Mouse (Mus musculus): ENCODE results near the gene Map3k1. TPM values are rescaled to one million over a fixed set of nuclear protein-coding genes. Genes with fewer than 3 reads are reported as not detected.

The Map3k1 gene
- total and polyA plus RNA-seq, 3 experiments: 10.7 to 48.7 (median 13.4) TPM

DNA sequence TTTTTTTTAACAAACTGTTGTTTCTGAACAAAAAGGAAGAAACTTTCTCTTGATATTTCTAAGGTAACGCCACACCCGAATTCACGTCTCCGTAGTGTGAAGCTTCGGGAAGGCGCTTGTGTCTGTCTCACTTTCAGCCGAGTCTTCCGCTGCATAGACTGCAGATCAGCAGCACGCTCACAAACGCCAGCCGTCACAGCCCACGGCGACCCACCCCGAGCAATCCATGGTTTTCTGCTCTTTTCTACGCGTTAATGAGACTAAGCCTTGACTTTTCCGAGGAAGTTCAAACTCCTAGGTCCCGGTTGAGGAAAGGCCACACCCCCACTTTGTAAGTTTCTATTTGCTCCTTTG is 84.0 kb downstream of the Map3k1 start:
- peak overlapping the region; percentile 11 for H3K9ac ChIP-seq (ENCODE audit: insufficient read depth, low read depth)
- H3K4me2 ChIP-seq (ENCODE audit: insufficient read depth, low read depth, poor library complexity, severe bottlenecking): peak overlapping the region; percentile 21
- in situ Hi-C loops (cut with MboI; ENCODE audit: low pct_ligation_motif_present, low pct_unique_long_range_greater_than_20kb, low sequenced_read_pairs): no loop called here
- peaks cover 4 to 6% of the 10 kb centered on the region in 2 experiments; a peak in 3 of 4 replicates for H3K4me1 ChIP-seq (ENCODE audit: control insufficient read depth in 1 of 2, insufficient read depth in 2 of 2)
- no peaks in the 10 kb centered on the region for H3K79me2 ChIP-seq (replicated peaks; ENCODE audit: control insufficient read depth, extremely low read depth, insufficient read depth, poor library complexity, severe bottlenecking)
- TF ChIP-seq USF2 (conservative IDR thresholded peaks at IDR 0.05; ENCODE audit: low read depth, low read length): no peak
- H3K27me3 ChIP-seq (replicated peaks): no peaks in the 10 kb centered on the region
- peaks cover 12% of the 10 kb centered on the region for H3K9me3 ChIP-seq (replicated peaks; ENCODE audit: low read length)
- dilution Hi-C loops (cut with MboI; ENCODE audit: extremely low pct_ligation_motif_present, extremely low pct_unique_long_range_greater_than_20kb, low sequenced_read_pairs): no loop called here
- no peak for DNase-seq (ENCODE audit: extremely low read depth)
- H3K27ac ChIP-seq (ENCODE audit: insufficient read depth, low read depth): no peak overlapping the region
- H3K4me3 ChIP-seq (replicated peaks in 1 of 3; ENCODE audit: low read depth in 2 of 3, low read length in 2 of 3, poor library complexity in 1 of 3): peak overlapping the region; percentile 64 to 72 (median 69)
- H3K36me3 ChIP-seq (replicated peaks in 1 of 2; ENCODE audit: control insufficient read depth in 1 of 2, insufficient read depth in 1 of 2, low read length in 1 of 2): peaks cover 0 to 2% of the 10 kb centered on the region in 2 experiments

DNA sequence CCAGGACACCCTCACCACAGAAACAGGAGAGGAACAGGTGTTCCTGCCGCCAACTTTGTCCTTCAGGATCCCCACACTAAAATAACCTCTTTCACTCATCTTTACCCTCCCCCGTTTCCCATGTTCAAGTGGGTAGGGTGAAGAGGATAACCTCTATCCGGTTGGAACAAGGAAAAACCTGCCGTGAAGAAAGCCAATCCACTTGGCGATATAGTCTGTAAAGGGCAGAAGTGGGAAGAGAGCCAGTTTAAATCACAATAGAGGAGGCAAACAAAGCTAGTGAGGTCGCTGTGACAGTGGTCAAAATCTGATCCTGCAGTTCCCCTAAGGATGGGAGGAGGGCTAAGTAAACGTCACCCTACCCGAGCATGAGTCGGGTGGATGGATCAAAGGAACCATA is 89.1 kb downstream of the Map3k1 start:
- DNase-seq (ENCODE audit: extremely low read depth): no peak
- Histone ChIP-seq H3K4me1 (ENCODE audit: control insufficient read depth in 1 of 2, insufficient read depth in 2 of 2) (no peaks in the 10 kb centered on the region), H3K9me3 (replicated peaks; ENCODE audit: low read length) (no peaks in the 10 kb centered on the region), H3K27me3 (replicated peaks) (no peaks in the 10 kb centered on the region), H3K36me3 (replicated peaks in 1 of 2; ENCODE audit: control insufficient read depth in 1 of 2, insufficient read depth in 1 of 2, low read length in 1 of 2) (peaks cover 5 to 30% of the 10 kb centered on the region in 2 experiments), H3K79me2 (replicated peaks; ENCODE audit: control insufficient read depth, extremely low read depth, insufficient read depth, poor library complexity, severe bottlenecking) (no peaks in the 10 kb centered on the region), H3K4me3 (replicated peaks in 1 of 3; ENCODE audit: low read depth in 2 of 3, low read length in 2 of 3, poor library complexity in 1 of 3) (no peak overlapping the region), H3K9ac (ENCODE audit: insufficient read depth, low read depth) (no peak overlapping the region), H3K27ac (ENCODE audit: insufficient read depth, low read depth) (no peak overlapping the region), H3K4me2 (ENCODE audit: insufficient read depth, low read depth, poor library complexity, severe bottlenecking) (no peak overlapping the region)
- in situ Hi-C loops (cut with MboI; ENCODE audit: low pct_ligation_motif_present, low pct_unique_long_range_greater_than_20kb, low sequenced_read_pairs) (no loop called here), dilution Hi-C loops (cut with MboI; ENCODE audit: extremely low pct_ligation_motif_present, extremely low pct_unique_long_range_greater_than_20kb, low sequenced_read_pairs) (no loop called here)
- TF ChIP-seq RAD21 (IDR thresholded peaks at IDR 0.05; ENCODE audit: low read depth, low read length) (no peak), USF1 (IDR thresholded peaks at IDR 0.05; ENCODE audit: low read depth, low read length) (no peak), ZMIZ1 (IDR thresholded peaks at IDR 0.05; ENCODE audit: low read depth, low read length) (no peak), ETS1 (conservative IDR thresholded peaks at IDR 0.05; ENCODE audit: low read depth, low read length) (no peak), ELF1 (IDR thresholded peaks at IDR 0.05; ENCODE audit: low read depth, low read length) (no peak), KAT2A (IDR thresholded peaks at IDR 0.05; ENCODE audit: insufficient replicate concordance, low read length) (no peak), CTCF (conservative IDR thresholded peaks at IDR 0.05 in 1 of 2, IDR thresholded peaks at IDR 0.05 in 1 of 2; ENCODE audit: low read depth in 2 of 2, low read length in 2 of 2) (no peak), ZNF384 (IDR thresholded peaks at IDR 0.05; ENCODE audit: low read depth, low read length) (no peak), E2F4 (IDR thresholded peaks at IDR 0.05; ENCODE audit: insufficient replicate concordance, low read depth, low read length) (no peak), RCOR1 (conservative IDR thresholded peaks at IDR 0.05; ENCODE audit: low read depth, low read length) (no peak), TCF12 (IDR thresholded peaks at IDR 0.05; ENCODE audit: low read depth, low read length) (no peak), USF2 (conservative IDR thresholded peaks at IDR 0.05; ENCODE audit: low read depth, low read length) (no peak), MEF2A (IDR thresholded peaks at IDR 0.05; ENCODE audit: borderline replicate concordance, low read depth, low read length) (no peak), CHD1 (IDR thresholded peaks at IDR 0.05; ENCODE audit: low read depth, low read length) (no peak), EP300 (IDR thresholded peaks at IDR 0.05; ENCODE audit: low read length) (no peak)
